Mouse (Mus musculus): ENCODE measurements at regions not wholly inside any gene's neighbourhood (a gene's known extent, or its start where the extent isn't known, plus 50 kb on each side); places are given as distances from the start of the nearest gene placed in this dataset.

DNA sequence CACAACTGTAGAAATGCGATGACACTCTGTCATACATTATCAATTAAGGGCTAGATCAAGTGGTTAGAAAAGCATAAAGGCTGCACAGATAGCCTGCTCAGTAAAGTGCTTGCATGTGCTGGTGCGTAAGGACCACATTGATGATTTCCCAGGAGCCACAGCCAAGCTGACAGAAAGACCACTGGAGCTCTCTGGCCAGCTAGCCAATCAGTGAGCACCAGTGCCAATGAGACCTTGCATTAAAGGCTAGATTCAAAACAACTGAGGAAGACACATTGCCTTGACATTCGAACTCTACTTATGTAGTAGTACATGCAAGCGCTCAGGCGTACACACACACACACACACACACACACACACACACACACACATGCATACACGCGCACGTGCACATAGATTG lies 96.1 kb upstream of the App start:
- dilution Hi-C loops (cut with MboI; ENCODE audit: extremely low pct_ligation_motif_present, extremely low pct_unique_long_range_greater_than_20kb, low sequenced_read_pairs) = no loop called here
- peaks cover 0 to 3% of the 10 kb centered on the region in 2 experiments; a peak in 1 of 4 replicates for H3K4me1 ChIP-seq (ENCODE audit: control insufficient read depth in 1 of 2, insufficient read depth in 2 of 2)
- no peak overlapping the region for H3K27ac ChIP-seq (ENCODE audit: insufficient read depth, low read depth)
- no peaks in the 10 kb centered on the region for H3K36me3 ChIP-seq (replicated peaks in 1 of 2; ENCODE audit: control insufficient read depth in 1 of 2, insufficient read depth in 1 of 2, low read length in 1 of 2)
- no peaks in the 10 kb centered on the region for H3K9me3 ChIP-seq (replicated peaks; ENCODE audit: low read length)
- H3K27me3 ChIP-seq (replicated peaks) = no peaks in the 10 kb centered on the region
- TF ChIP-seq MAX (IDR thresholded peaks at IDR 0.05; ENCODE audit: low read length) (no peak), MAFK (IDR thresholded peaks at IDR 0.05; ENCODE audit: insufficient replicate concordance, low read length) (no peak), TCF12 (IDR thresholded peaks at IDR 0.05; ENCODE audit: low read depth, low read length) (no peak), MXI1 (IDR thresholded peaks at IDR 0.05; ENCODE audit: low read depth, low read length) (no peak), BHLHE40 (IDR thresholded peaks at IDR 0.05; ENCODE audit: low read depth, low read length) (no peak), POLR2A (IDR thresholded peaks at IDR 0.05; ENCODE audit: low read depth, low read length) (no peak), HCFC1 (IDR thresholded peaks at IDR 0.05; ENCODE audit: low read depth, low read length) (no peak), CHD2 (IDR thresholded peaks at IDR 0.05; ENCODE audit: low read length) (no peak), CTCF (conservative IDR thresholded peaks at IDR 0.05 in 1 of 2, IDR thresholded peaks at IDR 0.05 in 1 of 2; ENCODE audit: low read depth in 2 of 2, low read length in 2 of 2) (no peak), ELF1 (IDR thresholded peaks at IDR 0.05; ENCODE audit: low read depth, low read length) (no peak)
- H3K9ac ChIP-seq (ENCODE audit: insufficient read depth, low read depth) = no peak overlapping the region
- no peak overlapping the region for H3K4me3 ChIP-seq (replicated peaks in 1 of 3; ENCODE audit: low read depth in 2 of 3, low read length in 2 of 3, poor library complexity in 1 of 3)
- no peak for DNase-seq (ENCODE audit: extremely low read depth)
- H3K79me2 ChIP-seq (replicated peaks; ENCODE audit: control insufficient read depth, extremely low read depth, insufficient read depth, poor library complexity, severe bottlenecking) = no peaks in the 10 kb centered on the region
- no peak overlapping the region for H3K4me2 ChIP-seq (ENCODE audit: insufficient read depth, low read depth, poor library complexity, severe bottlenecking)
- in situ Hi-C loops (cut with MboI; ENCODE audit: low pct_ligation_motif_present, low pct_unique_long_range_greater_than_20kb, low sequenced_read_pairs) = no loop called here

- H3K4me3 ChIP-seq (replicated peaks in 1 of 3; ENCODE audit: low read depth in 2 of 3, low read length in 2 of 3, poor library complexity in 1 of 3) = no peak overlapping the region
- TF ChIP-seq GABPA (IDR thresholded peaks at IDR 0.05; ENCODE audit: insufficient replicate concordance, low read depth, low read length) = no peak
- no peak for TF ChIP-seq NRF1 (IDR thresholded peaks at IDR 0.05; ENCODE audit: low read depth, low read length)
- TF ChIP-seq MEF2A (IDR thresholded peaks at IDR 0.05; ENCODE audit: borderline replicate concordance, low read depth, low read length) = no peak
- TF ChIP-seq SMC3 (IDR thresholded peaks at IDR 0.05; ENCODE audit: low read depth, low read length) = no peak
- TF ChIP-seq TCF12 (IDR thresholded peaks at IDR 0.05; ENCODE audit: low read depth, low read length) = no peak
- TF ChIP-seq BHLHE40 (IDR thresholded peaks at IDR 0.05; ENCODE audit: low read depth, low read length) = peak; percentile 67
- no peak for TF ChIP-seq SIN3A (IDR thresholded peaks at IDR 0.05; ENCODE audit: low read length)
- TF ChIP-seq ZMIZ1 (IDR thresholded peaks at IDR 0.05; ENCODE audit: low read depth, low read length) = no peak
- TF ChIP-seq RCOR1 (conservative IDR thresholded peaks at IDR 0.05; ENCODE audit: low read depth, low read length) = no peak
- TF ChIP-seq ZKSCAN1 (IDR thresholded peaks at IDR 0.05; ENCODE audit: borderline replicate concordance, low read depth, low read length) = no peak
- TF ChIP-seq MAX (IDR thresholded peaks at IDR 0.05; ENCODE audit: low read length) = peak; percentile 64
- TF ChIP-seq UBTF (IDR thresholded peaks at IDR 0.05; ENCODE audit: low read depth, low read length) = no peak
- H3K9ac ChIP-seq (ENCODE audit: insufficient read depth, low read depth) = no peak overlapping the region
- no peak overlapping the region for H3K27ac ChIP-seq (ENCODE audit: insufficient read depth, low read depth)
- dilution Hi-C loops (cut with MboI; ENCODE audit: extremely low pct_ligation_motif_present, extremely low pct_unique_long_range_greater_than_20kb, low sequenced_read_pairs) (no loop called here), in situ Hi-C loops (cut with MboI; ENCODE audit: low pct_ligation_motif_present, low pct_unique_long_range_greater_than_20kb, low sequenced_read_pairs) (no loop called here)
- no peak overlapping the region for H3K4me2 ChIP-seq (ENCODE audit: insufficient read depth, low read depth, poor library complexity, severe bottlenecking)
- H3K79me2 ChIP-seq (replicated peaks; ENCODE audit: control insufficient read depth, extremely low read depth, insufficient read depth, poor library complexity, severe bottlenecking) = no peaks in the 10 kb centered on the region
- no peaks in the 10 kb centered on the region for H3K27me3 ChIP-seq (replicated peaks)
- no peaks in the 10 kb centered on the region for H3K9me3 ChIP-seq (replicated peaks; ENCODE audit: low read length)
- no peak for DNase-seq (ENCODE audit: extremely low read depth)
- no peaks in the 10 kb centered on the region for H3K36me3 ChIP-seq (replicated peaks in 1 of 2; ENCODE audit: control insufficient read depth in 1 of 2, insufficient read depth in 1 of 2, low read length in 1 of 2)
- H3K4me1 ChIP-seq (ENCODE audit: control insufficient read depth in 1 of 2, insufficient read depth in 2 of 2) = peaks cover 0 to 5% of the 10 kb centered on the region in 2 experiments; a peak in 1 of 4 replicates
Observed at GRCm38 (mm10) chr16:85259838-85260237, 86.3 kb upstream of the App start.
